Mouse (Mus musculus): ENCODE data around the gene Srp68. TPM values are rescaled to one million over a fixed set of nuclear protein-coding genes. Genes with fewer than 3 reads are reported as not detected.

The Srp68 gene
- total and polyA plus RNA-seq, 3 experiments, result 146 to 228 (median 180) TPM

DNA sequence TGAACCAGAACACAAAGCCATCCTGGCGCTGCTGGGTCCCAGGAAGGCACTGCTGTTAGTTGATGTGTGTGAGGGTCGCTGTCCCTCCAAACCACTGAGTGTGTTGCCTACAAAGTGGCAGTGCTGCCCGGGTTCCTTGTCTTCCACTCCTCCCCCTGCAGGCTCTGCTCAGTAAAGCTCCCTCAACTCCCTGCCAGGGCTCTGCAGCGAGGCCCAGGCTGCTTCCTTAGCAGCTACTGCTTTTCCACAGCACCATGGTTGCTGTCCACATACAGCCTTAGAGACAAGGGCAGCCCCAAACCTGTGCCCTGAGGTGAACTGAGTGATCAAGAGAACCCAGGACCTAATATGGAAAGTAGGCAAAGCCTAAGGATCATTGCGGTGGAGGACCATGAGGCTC, 13.3 kb upstream of the Srp68 start:
- Histone ChIP-seq H3K4me3 (ENCODE audit: control insufficient read depth in 1 of 2, insufficient read depth in 1 of 2, low read depth in 2 of 2, low read length in 2 of 2) (no peak overlapping the region), H3K4me1 (ENCODE audit: control insufficient read depth in 1 of 2, insufficient read depth in 2 of 2, low read length in 2 of 2) (no peaks in the 10 kb centered on the region), H3K36me3 (ENCODE audit: control insufficient read depth in 1 of 2, insufficient read depth in 2 of 2, low read length in 2 of 2) (0 out of 4 replicates have a peak, but pooled peaks cover 0 to 2% of the 10 kb centered on the region in 2 experiments), H3K27me3 (ENCODE audit: control insufficient read depth in 1 of 2, insufficient read depth in 2 of 2, low read length in 2 of 2) (no peaks in the 10 kb centered on the region), H3K9me3 (replicated peaks; ENCODE audit: insufficient read depth, low read length) (no peaks in the 10 kb centered on the region), H3K27ac (ENCODE audit: control insufficient read depth, low read depth, low read length) (no peak overlapping the region), H3K79me2 (ENCODE audit: control insufficient read depth, insufficient read depth, low read length, poor library complexity) (no peaks in the 10 kb centered on the region), H3K9ac (ENCODE audit: control insufficient read depth, low read depth, low read length, poor library complexity, severe bottlenecking) (no peak overlapping the region)
- no peak for DNase-seq (ENCODE audit: low read depth, low spot score)
- TF ChIP-seq MEF2A (IDR thresholded peaks at IDR 0.05; ENCODE audit: extremely low read depth, insufficient replicate concordance, low read depth, low read length, poor library complexity, severe bottlenecking), result no peak
- no peak for TF ChIP-seq SMC3 (IDR thresholded peaks at IDR 0.05; ENCODE audit: low read depth, low read length)
- no peak for TF ChIP-seq KAT2A (conservative IDR thresholded peaks at IDR 0.05; ENCODE audit: low read depth, low read length)

DNA sequence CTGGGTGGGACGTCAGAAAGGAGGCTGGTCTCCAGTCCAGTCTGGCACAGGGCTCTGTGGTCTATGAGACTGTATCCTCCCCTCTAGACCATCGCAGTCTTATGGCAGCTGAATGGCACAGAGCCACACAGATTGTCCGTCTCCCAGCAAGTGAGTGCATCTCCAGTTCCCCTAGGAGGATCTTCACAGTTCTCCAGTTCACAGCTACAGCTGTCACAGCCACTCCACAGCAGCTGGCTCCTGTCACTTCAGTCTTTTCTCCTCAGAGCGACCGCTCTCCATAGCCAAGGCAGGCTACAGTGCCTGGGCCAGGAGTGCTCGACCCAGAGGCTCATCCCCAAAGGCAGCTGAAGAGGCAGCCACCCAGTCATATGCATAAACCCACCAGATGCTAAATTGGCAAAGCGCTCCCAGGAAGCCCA, 11.8 kb upstream of the Srp68 start:
- Histone ChIP-seq H3K4me3 (ENCODE audit: control insufficient read depth in 1 of 2, insufficient read depth in 1 of 2, low read depth in 2 of 2, low read length in 2 of 2) (no peak overlapping the region), H3K27ac (ENCODE audit: control insufficient read depth, low read depth, low read length) (no peak overlapping the region), H3K36me3 (ENCODE audit: control insufficient read depth in 1 of 2, insufficient read depth in 2 of 2, low read length in 2 of 2) (no peaks in the 10 kb centered on the region), H3K4me1 (ENCODE audit: control insufficient read depth in 1 of 2, insufficient read depth in 2 of 2, low read length in 2 of 2) (no peaks in the 10 kb centered on the region), H3K9me3 (replicated peaks; ENCODE audit: insufficient read depth, low read length) (no peaks in the 10 kb centered on the region), H3K9ac (ENCODE audit: control insufficient read depth, low read depth, low read length, poor library complexity, severe bottlenecking) (no peak overlapping the region), H3K27me3 (ENCODE audit: control insufficient read depth in 1 of 2, insufficient read depth in 2 of 2, low read length in 2 of 2) (no peaks in the 10 kb centered on the region), H3K79me2 (ENCODE audit: control insufficient read depth, insufficient read depth, low read length, poor library complexity) (no peaks in the 10 kb centered on the region)
- DNase-seq (ENCODE audit: low read depth, low spot score), result no peak
- TF ChIP-seq SIN3A (IDR thresholded peaks at IDR 0.05; ENCODE audit: low read length) (no peak), GATA1 (IDR thresholded peaks at IDR 0.05; ENCODE audit: low read depth, low read length) (no peak), TBP (IDR thresholded peaks at IDR 0.05; ENCODE audit: low read depth, low read length) (no peak), POLR2AphosphoS2 (IDR thresholded peaks at IDR 0.05; ENCODE audit: low read length) (0 out of 2 replicates have a peak, but pooled peaks have one; percentile 5), USF2 (IDR thresholded peaks at IDR 0.05; ENCODE audit: borderline replicate concordance in 1 of 2, insufficient read depth in 1 of 2, low read depth in 1 of 2, low read length in 2 of 2) (no peak), UBTF (IDR thresholded peaks at IDR 0.05; ENCODE audit: borderline replicate concordance, insufficient read depth, low read depth, low read length) (no peak), MYC (IDR thresholded peaks at IDR 0.05; ENCODE audit: low read depth, low read length) (no peak)

DNA sequence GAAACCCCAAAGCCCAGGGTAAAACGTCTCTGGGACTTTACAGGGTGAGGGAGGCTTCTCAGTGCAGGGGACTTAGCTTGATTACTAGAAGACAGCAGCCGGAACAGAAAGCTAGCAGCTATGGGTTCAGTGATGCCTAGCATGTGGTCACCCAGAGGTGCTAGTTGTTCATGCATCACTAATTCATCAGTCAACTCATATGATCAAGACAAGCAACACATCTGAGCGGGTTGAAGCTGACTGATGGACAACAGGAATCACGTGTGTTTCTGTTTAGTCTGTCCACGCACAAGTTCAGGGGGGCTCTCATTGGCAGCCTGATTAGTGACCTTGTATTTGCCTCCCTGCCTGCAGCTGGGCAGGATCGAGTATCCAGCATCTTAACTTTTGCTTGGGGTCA, 10.0 kb upstream of the Srp68 start:
- Histone ChIP-seq H3K36me3 (ENCODE audit: control insufficient read depth in 1 of 2, insufficient read depth in 2 of 2, low read length in 2 of 2) (no peaks in the 10 kb centered on the region), H3K79me2 (ENCODE audit: control insufficient read depth, insufficient read depth, low read length, poor library complexity) (no peaks in the 10 kb centered on the region)

More for the DNA sequence above, 10.0 kb upstream of the Srp68 start:
- Histone ChIP-seq H3K4me1 (ENCODE audit: control insufficient read depth in 1 of 2, insufficient read depth in 2 of 2, low read length in 2 of 2) (no peaks in the 10 kb centered on the region), H3K27me3 (ENCODE audit: control insufficient read depth in 1 of 2, insufficient read depth in 2 of 2, low read length in 2 of 2) (no peaks in the 10 kb centered on the region), H3K27ac (ENCODE audit: control insufficient read depth, low read depth, low read length) (no peak overlapping the region), H3K9me3 (replicated peaks; ENCODE audit: insufficient read depth, low read length) (no peaks in the 10 kb centered on the region), H3K4me3 (ENCODE audit: control insufficient read depth in 1 of 2, insufficient read depth in 1 of 2, low read depth in 2 of 2, low read length in 2 of 2) (no peak overlapping the region), H3K9ac (ENCODE audit: control insufficient read depth, low read depth, low read length, poor library complexity, severe bottlenecking) (no peak overlapping the region)
- TF ChIP-seq MYC (IDR thresholded peaks at IDR 0.05; ENCODE audit: low read depth, low read length), result no peak
- 0 out of 2 replicates have a peak, but pooled peaks have one; percentile 19 for TF ChIP-seq POLR2AphosphoS2 (IDR thresholded peaks at IDR 0.05; ENCODE audit: low read length)
- TF ChIP-seq USF2 (IDR thresholded peaks at IDR 0.05; ENCODE audit: borderline replicate concordance in 1 of 2, insufficient read depth in 1 of 2, low read depth in 1 of 2, low read length in 2 of 2), result no peak
- DNase-seq (ENCODE audit: low read depth, low spot score), result no peak
